Mouse (Mus musculus) right cerebral cortex, postnatal 14 days (tissue): ENCODE data around the gene Capns1.
A peak's percentile ranks its signal among the peaks of the same experiment; 100 is the strongest.
"Not testable (repeated sequence)": the region's sequence is repeated elsewhere in the genome, so short reads cannot be mapped to it uniquely, and the experiment has no call there.

Experiments
- DNase-seq: peaks from one replicate; pipeline ENCODE4 v3.0.0; 2022

Capns1 gene

GRCm38 (mm10) chr7:30198481-30198971, at the start of gene Capns1:
Gene Capns1, minus strand, starts transcription at chr7:30198811.
- no peak for DNase-seq

- not testable (repeated sequence) for DNase-seq
These were observed 38.8 kb upstream of the Capns1 start for GRCm38 (mm10) chr7:30237374-30237773.

- DNase-seq, result no peak
These were observed 37.0 kb upstream of the Capns1 start, which contains the start of gene Ovol3 for GRCm38 (mm10) chr7:30235625-30236024. Gene Ovol3, minus strand, starts transcription at chr7:30235725.

- no peak for DNase-seq
These were observed 36.5 kb upstream of the Capns1 start for GRCm38 (mm10) chr7:30235091-30235490.

- DNase-seq, result no peak
These were observed 35.8 kb upstream of the Capns1 start for GRCm38 (mm10) chr7:30234276-30234858.

- peak; percentile 42 for DNase-seq
These were observed 34.8 kb upstream of the Capns1 start for GRCm38 (mm10) chr7:30233387-30233786.

- peak; percentile 68 for DNase-seq
These were observed 34.1 kb upstream of the Capns1 start for GRCm38 (mm10) chr7:30232631-30233148.

GRCm38 (mm10) chr7:30231669-30232454, 33.3 kb upstream of the Capns1 start, which contains the start of the genes Polr2i and Tbcb:
Gene Polr2i, plus strand, starts transcription at chr7:30231948.
Gene Tbcb, minus strand, starts transcription at chr7:30232272.
- DNase-seq, result peak; percentile 98

GRCm38 (mm10) chr7:30231328-30231668, 32.7 kb upstream of the Capns1 start:
- no peak for DNase-seq

GRCm38 (mm10) chr7:30224206-30224605, 25.6 kb upstream of the Capns1 start:
- no peak for DNase-seq

- no peak for DNase-seq
These were observed 23.6 kb upstream of the Capns1 start for GRCm38 (mm10) chr7:30222205-30222604.

GRCm38 (mm10) chr7:30221433-30221832, 22.8 kb upstream of the Capns1 start:
- DNase-seq, result no peak

- no peak for DNase-seq
These were observed 21.4 kb upstream of the Capns1 start for GRCm38 (mm10) chr7:30220008-30220356.

- peak; percentile 42 for DNase-seq
These were observed 20.8 kb upstream of the Capns1 start for GRCm38 (mm10) chr7:30219293-30220007.

GRCm38 (mm10) chr7:30217277-30217676, 18.7 kb upstream of the Capns1 start:
- DNase-seq, result no peak

- DNase-seq, result peak; percentile 81
These were observed 18.1 kb upstream of the Capns1 start for GRCm38 (mm10) chr7:30216723-30217151.

- DNase-seq, result no peak
These were observed 17.3 kb upstream of the Capns1 start for GRCm38 (mm10) chr7:30215875-30216274.

- DNase-seq, result no peak
These were observed 15.3 kb upstream of the Capns1 start for GRCm38 (mm10) chr7:30213881-30214280.

GRCm38 (mm10) chr7:30211025-30211424, 12.4 kb upstream of the Capns1 start:
- DNase-seq, result no peak

GRCm38 (mm10) chr7:30206364-30206763, 7.8 kb upstream of the Capns1 start:
- not testable (repeated sequence) for DNase-seq

GRCm38 (mm10) chr7:30205383-30205782, 6.8 kb upstream of the Capns1 start:
- no peak for DNase-seq

GRCm38 (mm10) chr7:30204380-30204779, 5.8 kb upstream of the Capns1 start:
- no peak for DNase-seq
